Mouse (Mus musculus) limb, embryonic 10.5 days (tissue): ENCODE data around the gene Tcaim. TPM values are rescaled to one million over a fixed set of nuclear protein-coding genes. Genes with fewer than 3 reads are reported as not detected.

Experiments
- DNase-seq: peaks from one replicate; pipeline ENCODE4 v3.0.0-alpha.2; 2017; ENCODE audit warnings: low spot score
- H3K27ac ChIP-seq: fragments of 300-500 bp; sonication (generic); 2 replicates; pipeline ENCODE4 v1.5.1; 2016; ENCODE audit warnings: mild to moderate bottlenecking
- H3K27me3 ChIP-seq: fragments of 300-500 bp; sonication (generic); 2 replicates; pipeline ENCODE4 v1.6.1; 2016; ENCODE audit warnings: low read depth, mild to moderate bottlenecking; ENCODE audit not compliant: poor library complexity, severe bottlenecking
- H3K36me3 ChIP-seq: fragments of 300-500 bp; sonication (generic); 2 replicates; pipeline ENCODE4 v1.6.1; 2016; ENCODE audit warnings: mild to moderate bottlenecking, moderate library complexity
- H3K4me1 ChIP-seq: fragments of 300-500 bp; sonication (generic); 2 replicates; pipeline ENCODE4 v1.6.1; 2016
- H3K4me3 ChIP-seq: fragments of 300-500 bp; sonication (generic); 2 replicates; pipeline ENCODE4 v1.5.1; 2016; ENCODE audit warnings: mild to moderate bottlenecking, moderate library complexity
- H3K9me3 ChIP-seq: fragments of 300-500 bp; sonication (generic); replicated peaks from 2 replicates; pipeline ENCODE4 v1.6.1; 2016; ENCODE audit warnings: mild to moderate bottlenecking
- WGBS: fragments of 180-500 bp; shearing (Covaris S2); methylation state at CpG from one replicate; pipeline ENCODE4 v1.1.7; 2016; 5-methylcytosine and 5-hydroxymethylcytosine counted together
- polyA plus RNA-seq: library from polyadenylated mRNA; unstranded; fragments of >200 nt; fragmentation: Nextera tagmentation; extraction: Ambion mirVana; gene quantifications from 2 replicates; pipeline ENCODE4 v1.2.1, GENCODE M21; 2016

Gene Tcaim
- polyA plus RNA-seq, 1 experiment from 2014 or later, result 5.3 TPM

- H3K4me1 ChIP-seq, result peaks cover 8% of the 10 kb centered on the region
- no peaks in the 10 kb centered on the region for H3K27me3 ChIP-seq
- no peak overlapping the region for H3K27ac ChIP-seq
- no peak for DNase-seq
- peaks cover 2% of the 10 kb centered on the region; the same call in 1 of the 2 replicates for H3K9me3 ChIP-seq
- peaks cover 78% of the 10 kb centered on the region for H3K36me3 ChIP-seq
- no peak overlapping the region for H3K4me3 ChIP-seq
These were observed 55.4 kb downstream of the Tcaim start for GRCm38 (mm10) chr9:122860752-122861151.

GRCm38 (mm10) chr9:122863731-122864130, 58.4 kb downstream of the Tcaim start:
- no peaks in the 10 kb centered on the region for H3K27me3 ChIP-seq
- peaks cover 48% of the 10 kb centered on the region for H3K36me3 ChIP-seq
- peaks cover 8% of the 10 kb centered on the region for H3K4me1 ChIP-seq
- H3K4me3 ChIP-seq, result no peak overlapping the region
- 90% methylated on average over 2 of the region's 2 CpGs for WGBS
- peaks cover 2% of the 10 kb centered on the region; the same call in 1 of the 2 replicates for H3K9me3 ChIP-seq
- H3K27ac ChIP-seq, result no peak overlapping the region
- no peak for DNase-seq

GRCm38 (mm10) chr9:122864848-122865247, 59.5 kb downstream of the Tcaim start:
- Histone ChIP-seq H3K4me1 (peaks cover 8% of the 10 kb centered on the region), H3K27ac (no peak overlapping the region), H3K27me3 (no peaks in the 10 kb centered on the region), H3K36me3 (peaks cover 37% of the 10 kb centered on the region), H3K4me3 (peak overlapping the region; percentile 86), H3K9me3 (peaks cover 2% of the 10 kb centered on the region; the same call in 1 of the 2 replicates)
- 68% methylated on average over 3 of the region's 3 CpGs for WGBS
- no peak for DNase-seq

DNA sequence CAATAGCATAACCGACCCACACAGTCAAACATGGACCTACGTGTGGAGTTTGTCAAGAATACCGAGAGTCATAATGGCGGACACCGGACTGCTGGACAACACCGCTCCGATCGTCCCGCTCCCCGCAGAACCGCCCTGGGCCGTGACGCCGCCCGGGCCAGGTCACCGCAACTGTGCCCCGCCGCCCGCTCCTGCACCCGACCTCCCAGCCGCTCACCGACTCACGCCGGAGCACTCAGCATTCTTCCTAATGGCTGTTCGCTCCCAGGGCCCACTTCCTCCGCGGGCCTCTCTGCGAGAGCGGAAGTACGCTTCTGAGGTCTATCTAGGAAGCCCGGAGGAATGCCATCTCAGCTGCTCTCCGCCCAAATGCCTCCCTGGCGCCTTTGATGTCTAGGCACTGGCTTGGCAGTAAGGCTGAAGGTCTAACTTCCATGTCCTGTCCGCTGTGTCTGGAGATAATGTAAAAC, 60.4 kb downstream of the Tcaim start, which contains the start of gene Zfp445:
TSS of gene Zfp445 (minus strand) at position 310 of the 470 bp plus-strand sequence.
- Histone ChIP-seq H3K9me3 (no peaks in the 10 kb centered on the region), H3K4me3 (peak within 1 kb of the TSS; percentile 86), H3K4me1 (peaks cover 8% of the 10 kb centered on the region), H3K36me3 (peaks cover 28% of the 10 kb centered on the region), H3K27ac (peak within 1 kb of the TSS; percentile 96), H3K27me3 (no peaks in the 10 kb centered on the region)
- DNase-seq, result peak; percentile 90
- under 1% methylated on average over 34 of the region's 34 CpGs for WGBS

- Histone ChIP-seq H3K27ac (peak overlapping the region; percentile 96), H3K9me3 (no peaks in the 10 kb centered on the region)
These were observed 60.9 kb downstream of the Tcaim start for GRCm38 (mm10) chr9:122866192-122866591.

DNA sequence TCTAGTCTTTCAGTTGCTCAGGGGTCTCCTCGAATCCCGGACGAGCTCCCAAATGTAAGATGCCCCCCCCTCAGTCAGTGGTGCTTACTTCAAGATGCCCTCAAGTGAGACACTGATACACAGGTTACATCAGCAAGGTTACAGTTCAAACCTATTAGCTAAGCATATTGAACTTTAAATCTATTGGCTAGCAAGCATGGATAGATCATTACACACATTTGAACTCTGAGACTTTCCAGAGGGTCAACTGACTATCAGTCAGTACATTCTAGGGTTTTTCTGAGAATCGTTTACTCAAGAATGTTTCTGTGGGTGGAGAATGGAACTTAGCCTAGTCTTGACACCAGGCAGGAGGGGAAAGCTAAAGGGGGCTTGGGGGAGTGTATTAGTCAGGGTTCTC, 67.3 kb downstream of the Tcaim start:
- no peaks in the 10 kb centered on the region for H3K27me3 ChIP-seq
- H3K4me1 ChIP-seq, result no peaks in the 10 kb centered on the region
- WGBS, result 93% methylated on average over 4 of the region's 4 CpGs
- DNase-seq, result no peak
- H3K9me3 ChIP-seq, result no peaks in the 10 kb centered on the region
- no peaks in the 10 kb centered on the region for H3K36me3 ChIP-seq
- no peak overlapping the region for H3K4me3 ChIP-seq
- H3K27ac ChIP-seq, result no peak overlapping the region

More at GRCm38 (mm10) chr9:122866192-122866591, 60.9 kb downstream of the Tcaim start:
- peaks cover 23% of the 10 kb centered on the region for H3K36me3 ChIP-seq
- no peaks in the 10 kb centered on the region for H3K27me3 ChIP-seq
- WGBS, result 90% methylated on average over 4 of the region's 4 CpGs
- DNase-seq, result no peak
- peak overlapping the region; percentile 86 for H3K4me3 ChIP-seq
- H3K4me1 ChIP-seq, result peaks cover 8% of the 10 kb centered on the region

DNA sequence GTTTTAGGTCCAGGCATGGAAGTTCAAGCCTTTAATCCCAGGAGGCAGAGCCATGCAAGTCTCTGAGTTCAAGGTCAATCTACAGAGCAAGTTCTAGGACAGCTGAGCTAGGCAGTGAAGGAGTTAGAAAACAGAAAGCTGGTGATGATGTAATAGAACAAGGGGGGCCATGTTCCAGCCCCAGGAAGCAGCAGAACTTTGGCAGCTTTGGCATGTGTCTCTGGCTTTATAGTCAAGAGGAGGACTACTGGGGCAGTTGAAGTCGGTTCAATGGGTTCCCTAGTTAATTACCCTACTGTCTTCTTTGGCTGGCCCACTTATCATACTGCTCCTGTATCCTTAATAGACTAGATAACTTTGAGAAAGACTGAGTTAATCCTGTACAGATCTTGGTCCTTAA, 69.3 kb downstream of the Tcaim start:
- Histone ChIP-seq H3K9me3 (no peaks in the 10 kb centered on the region), H3K27ac (no peak overlapping the region), H3K4me3 (no peak overlapping the region), H3K27me3 (no peaks in the 10 kb centered on the region), H3K4me1 (no peaks in the 10 kb centered on the region), H3K36me3 (no peaks in the 10 kb centered on the region)
- WGBS, result 72% methylated on average over 1 of the region's 1 CpGs
- no peak for DNase-seq

- WGBS, result 90% methylated on average over 2 of the region's 2 CpGs
- Histone ChIP-seq H3K27ac (no peak overlapping the region), H3K9me3 (no peaks in the 10 kb centered on the region), H3K27me3 (no peaks in the 10 kb centered on the region), H3K4me3 (no peak overlapping the region), H3K4me1 (no peaks in the 10 kb centered on the region), H3K36me3 (no peaks in the 10 kb centered on the region)
- no peak for DNase-seq
These were observed 69.8 kb downstream of the Tcaim start for GRCm38 (mm10) chr9:122875145-122875544.

DNA sequence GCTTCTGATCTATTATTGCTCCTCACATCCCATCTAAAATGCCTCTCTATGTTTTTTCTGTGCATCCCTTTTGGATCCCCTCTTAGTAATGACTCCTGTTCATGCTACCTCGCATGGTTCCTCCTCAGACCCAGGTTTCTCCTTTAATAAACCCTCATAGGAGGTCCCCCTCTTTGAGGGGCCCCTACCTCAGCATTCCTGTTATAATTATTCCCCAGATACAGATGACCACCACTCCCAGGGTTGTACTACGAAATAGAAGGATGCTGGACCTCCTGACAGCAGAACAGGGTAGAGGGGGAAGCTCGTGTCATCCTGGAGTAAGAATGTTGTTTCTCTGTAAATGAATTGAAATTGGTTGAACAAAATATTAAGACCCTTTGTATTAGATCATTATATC, 80.0 kb downstream of the Tcaim start, which contains the start of gene Zkscan7:
TSS of gene Zkscan7 (plus strand) at position 301 of the 400 bp plus-strand sequence.
- H3K9me3 ChIP-seq, result no peaks in the 10 kb centered on the region
- H3K27me3 ChIP-seq, result no peaks in the 10 kb centered on the region
- H3K36me3 ChIP-seq, result no peaks in the 10 kb centered on the region
- no peak for DNase-seq
- H3K4me1 ChIP-seq, result peaks cover 11% of the 10 kb centered on the region
- peak within 1 kb of the TSS; percentile 91; the same call in 1 of the 2 replicates for H3K27ac ChIP-seq
- peak within 1 kb of the TSS; percentile 82 for H3K4me3 ChIP-seq
- WGBS, result 84% methylated on average over 3 of the region's 3 CpGs

Other genes with a start within 250 kb of the Tcaim start
- gene Topaz1, start 58.2 kb upstream of the Tcaim start, polyA plus RNA-seq, result 0.04 TPM in 1 of 2 replicates, not detected in the other
- gene Gm35549, start 38.5 kb downstream of the Tcaim start, polyA plus RNA-seq, result 0.65 TPM in 1 of 2 replicates, not detected in the other
- gene Zfp445, start 60.5 kb downstream of the Tcaim start, polyA plus RNA-seq, result 66.4 and 82.5 TPM in 2 replicates
- 3.1 and 3.8 TPM in 2 replicates for gene Zkscan7, start 80.1 kb downstream of the Tcaim start, polyA plus RNA-seq
- 31.7 and 35.7 TPM in 2 replicates for gene Zfp105, start 117.5 kb downstream of the Tcaim start, polyA plus RNA-seq
- gene 1110059G10Rik, start 145.5 kb downstream of the Tcaim start, polyA plus RNA-seq, result 18.6 and 25.1 TPM in 2 replicates
- gene Kif15, start 145.5 kb downstream of the Tcaim start, polyA plus RNA-seq, result 83.2 and 95.1 TPM in 2 replicates
- gene Tmem42, start 215.8 kb downstream of the Tcaim start, polyA plus RNA-seq, result 9.6 and 13.3 TPM in 2 replicates
- 0.56 and 0.64 TPM in 2 replicates for gene Tgm4, start 229.2 kb downstream of the Tcaim start, polyA plus RNA-seq